Mouse (Mus musculus) heart, embryonic 15.5 days (tissue): ENCODE results near the gene Plxna3. TPM values are rescaled to one million over a fixed set of nuclear protein-coding genes. Genes with fewer than 3 reads are reported as not detected.
"Not testable (repeated sequence)": the region's sequence is repeated elsewhere in the genome, so short reads cannot be mapped to it uniquely, and the experiment has no call there.

ENCODE experiments used
- ATAC-seq: fragments of 200-750 bp; cut with Nextera tagmentation; replicated peaks from 2 replicates; pipeline ENCODE4 v1.8.0; 2017; ENCODE audit warnings: low read depth, moderate TSS enrichment; ENCODE audit not compliant: insufficient number of reproducible peaks, insufficient read depth, low FRiP score
- H3K27ac ChIP-seq: fragments of 300-500 bp; sonication (generic); 2 replicates; pipeline ENCODE4 v1.5.1; 2015; ENCODE audit warnings: mild to moderate bottlenecking, inconsistent platforms
- H3K27me3 ChIP-seq: fragments of 300-500 bp; sonication (generic); 2 replicates; pipeline ENCODE4 v1.6.1; 2015; ENCODE audit warnings: inconsistent platforms
- H3K36me3 ChIP-seq: fragments of 300-500 bp; sonication (generic); 2 replicates; pipeline ENCODE4 v1.6.1; 2015; ENCODE audit warnings: mild to moderate bottlenecking, inconsistent platforms
- H3K4me1 ChIP-seq: fragments of 300-500 bp; sonication (generic); replicated peaks from 2 replicates; pipeline ENCODE4 v1.6.1; 2015; ENCODE audit warnings: inconsistent platforms
- H3K4me2 ChIP-seq: fragments of 300-500 bp; sonication (generic); 2 replicates; pipeline ENCODE4 v1.6.1; 2015; ENCODE audit warnings: inconsistent platforms, mild to moderate bottlenecking, moderate library complexity
- H3K4me3 ChIP-seq: fragments of 300-500 bp; sonication (generic); 2 replicates; pipeline ENCODE4 v1.5.1; 2015; ENCODE audit warnings: mild to moderate bottlenecking, inconsistent platforms
- H3K9ac ChIP-seq: fragments of 300-500 bp; sonication (generic); 2 replicates; pipeline ENCODE4 v1.6.1; 2015; ENCODE audit warnings: mild to moderate bottlenecking, inconsistent platforms
- H3K9me3 ChIP-seq: fragments of 300-500 bp; sonication (generic); replicated peaks from 2 replicates; pipeline ENCODE4 v1.6.1; 2016; ENCODE audit warnings: inconsistent platforms
- WGBS: fragments of 180-500 bp; shearing (Covaris S2); methylation state at CpG from one replicate; pipeline ENCODE4 v1.1.7; 2015; ENCODE audit warnings: mixed read lengths; 5-methylcytosine and 5-hydroxymethylcytosine counted together
- polyA plus RNA-seq: library from polyadenylated mRNA; unstranded; fragments of >200 nt; fragmentation: Nextera tagmentation; extraction: Ambion mirVana; gene quantifications from 2 replicates; pipeline ENCODE4 v1.2.1, GENCODE M21; 2015

Plxna3 gene
- polyA plus RNA-seq, 1 experiment from 2014 or later: 3.6 TPM

DNA sequence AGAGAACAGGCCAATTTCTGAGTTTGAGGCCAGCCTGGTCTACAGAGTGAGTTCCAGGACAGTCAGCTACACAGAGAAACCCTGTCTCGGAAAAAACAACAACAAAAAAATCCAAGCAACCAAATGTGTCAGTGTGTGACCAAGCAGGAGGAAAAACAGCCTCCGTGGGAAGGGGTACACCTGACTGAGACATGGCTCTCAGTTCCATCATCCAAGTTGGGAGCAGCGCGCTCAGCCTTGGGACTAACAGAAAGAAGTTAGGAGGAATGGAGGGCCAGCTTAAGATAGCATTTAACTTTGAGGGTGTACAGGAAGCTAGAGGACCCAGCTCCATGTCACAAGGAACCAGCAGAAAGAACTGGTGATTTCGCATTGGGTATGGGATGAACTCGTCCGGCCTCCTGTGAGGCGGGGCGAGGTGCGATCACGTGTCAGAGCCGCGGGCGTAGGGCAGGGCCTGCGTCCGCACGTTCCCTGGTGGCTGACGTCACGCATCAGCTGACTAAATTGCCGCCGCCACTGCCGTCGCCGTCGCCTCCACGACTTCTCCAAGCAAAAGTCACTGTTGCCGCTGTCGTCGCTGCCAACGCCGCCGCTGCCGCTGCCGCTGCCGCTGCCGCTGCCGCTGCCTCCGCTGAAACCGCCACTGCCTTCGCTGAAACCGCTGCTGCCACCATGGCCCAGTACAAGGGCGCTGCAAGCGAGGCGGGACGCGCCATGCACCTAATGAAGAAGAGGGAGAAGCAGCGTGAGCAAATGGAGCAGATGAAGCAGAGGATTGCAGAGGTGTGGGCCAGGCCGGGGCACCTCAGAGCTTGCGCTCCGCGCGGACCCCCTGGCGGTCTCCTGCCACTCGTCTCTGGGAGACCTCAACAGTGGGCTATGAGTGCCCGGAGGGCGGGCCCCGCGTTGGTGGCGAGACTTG, 16.1 kb upstream of the Plxna3 start, which contains the start of gene Fam50a:
Gene Fam50a (plus strand): TSS at position 494 of the 925 bp plus-strand sequence.
- Histone ChIP-seq H3K27ac (peak within 1 kb of the TSS; percentile 89), H3K4me3 (peak within 1 kb of the TSS; percentile 72), H3K36me3 (peaks cover 19% of the 10 kb centered on the region), H3K9me3 (no peaks in the 10 kb centered on the region), H3K9ac (peak within 1 kb of the TSS; percentile 86), H3K4me1 (peaks cover 5% of the 10 kb centered on the region), H3K27me3 (no peaks in the 10 kb centered on the region), H3K4me2 (peak within 1 kb of the TSS; percentile 79)
- ATAC-seq: peak; percentile 93
- WGBS: 13% methylated on average over 59 of the region's 59 CpGs

DNA sequence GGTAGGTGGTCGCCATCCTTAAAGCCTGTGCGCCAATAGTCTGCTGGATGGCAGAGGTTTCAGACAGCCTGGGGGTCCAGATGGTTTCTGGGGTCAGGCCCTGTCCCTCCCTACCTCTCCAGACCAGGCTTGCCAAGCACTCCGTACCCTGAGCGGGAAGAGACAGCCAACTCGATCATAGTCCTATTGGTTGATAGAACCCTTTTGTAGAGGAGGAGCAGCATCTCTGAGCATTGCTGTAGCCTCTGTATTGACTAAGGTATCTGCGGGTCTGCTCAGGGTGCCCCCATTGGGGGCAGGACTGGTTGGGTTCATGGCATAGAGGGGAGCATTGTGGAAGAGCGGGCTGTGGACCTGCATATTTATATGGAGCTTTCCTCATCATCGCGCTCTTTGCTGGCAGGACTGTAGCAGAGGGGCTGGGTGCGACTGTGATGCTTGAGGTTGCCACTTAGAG, 377 bp downstream of the Plxna3 start:
- peak overlapping the region; percentile 66 for H3K9ac ChIP-seq
- no peak overlapping the region for H3K27ac ChIP-seq
- H3K4me2 ChIP-seq: peak overlapping the region; percentile 71
- H3K36me3 ChIP-seq: no peaks in the 10 kb centered on the region
- WGBS: 31% methylated on average over 10 of the region's 10 CpGs
- peak; percentile 8; the same call in 1 of the 2 replicates for ATAC-seq
- no peaks in the 10 kb centered on the region for H3K9me3 ChIP-seq
- peaks cover 15% of the 10 kb centered on the region for H3K4me1 ChIP-seq
- H3K27me3 ChIP-seq: no peaks in the 10 kb centered on the region
- peak overlapping the region; percentile 53 for H3K4me3 ChIP-seq

DNA sequence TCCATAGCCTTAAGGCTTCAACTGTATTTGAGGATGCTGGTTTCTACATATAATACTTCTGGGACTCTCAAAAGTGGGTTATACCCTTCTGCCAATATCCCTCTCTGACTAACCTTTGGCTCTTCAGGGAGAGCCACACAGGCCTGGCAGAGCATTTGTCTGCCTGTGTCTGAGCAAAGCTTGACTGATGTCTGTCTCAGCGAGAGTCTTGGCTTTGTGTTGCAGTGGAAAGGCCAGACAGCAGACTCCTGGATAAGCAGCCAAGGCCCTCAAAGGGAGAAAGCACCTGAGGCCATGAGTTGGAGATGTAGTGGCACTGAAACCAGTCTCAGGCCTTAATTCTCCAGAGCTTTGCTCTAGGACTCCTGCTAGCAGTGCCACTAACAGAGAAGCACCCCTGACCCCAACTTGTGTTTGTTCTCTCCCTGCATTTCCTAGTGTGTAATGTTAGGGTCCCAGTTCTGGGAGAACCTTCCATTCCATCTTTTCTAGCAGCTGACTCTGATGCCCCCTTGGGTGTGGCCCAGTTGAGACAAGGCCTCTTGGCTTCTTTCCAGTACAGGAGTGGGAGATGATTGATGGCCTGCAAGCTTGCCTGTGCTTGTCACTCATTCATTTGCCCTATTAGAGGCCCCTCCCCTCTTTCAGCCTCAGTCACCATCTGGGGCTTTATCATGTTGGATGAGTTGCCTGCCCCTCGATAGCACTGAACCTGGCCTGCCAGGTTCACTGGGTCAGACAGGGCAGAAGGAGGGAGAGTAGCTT, 1.5 kb downstream of the Plxna3 start:
- Histone ChIP-seq H3K4me1 (peaks cover 15% of the 10 kb centered on the region), H3K9me3 (no peaks in the 10 kb centered on the region), H3K4me3 (peak overlapping the region; percentile 53), H3K9ac (no peak overlapping the region), H3K4me2 (peak overlapping the region; percentile 71), H3K27me3 (no peaks in the 10 kb centered on the region), H3K36me3 (no peaks in the 10 kb centered on the region), H3K27ac (no peak overlapping the region)
- no peak for ATAC-seq
- 44% methylated on average over 2 of the region's 2 CpGs for WGBS

DNA sequence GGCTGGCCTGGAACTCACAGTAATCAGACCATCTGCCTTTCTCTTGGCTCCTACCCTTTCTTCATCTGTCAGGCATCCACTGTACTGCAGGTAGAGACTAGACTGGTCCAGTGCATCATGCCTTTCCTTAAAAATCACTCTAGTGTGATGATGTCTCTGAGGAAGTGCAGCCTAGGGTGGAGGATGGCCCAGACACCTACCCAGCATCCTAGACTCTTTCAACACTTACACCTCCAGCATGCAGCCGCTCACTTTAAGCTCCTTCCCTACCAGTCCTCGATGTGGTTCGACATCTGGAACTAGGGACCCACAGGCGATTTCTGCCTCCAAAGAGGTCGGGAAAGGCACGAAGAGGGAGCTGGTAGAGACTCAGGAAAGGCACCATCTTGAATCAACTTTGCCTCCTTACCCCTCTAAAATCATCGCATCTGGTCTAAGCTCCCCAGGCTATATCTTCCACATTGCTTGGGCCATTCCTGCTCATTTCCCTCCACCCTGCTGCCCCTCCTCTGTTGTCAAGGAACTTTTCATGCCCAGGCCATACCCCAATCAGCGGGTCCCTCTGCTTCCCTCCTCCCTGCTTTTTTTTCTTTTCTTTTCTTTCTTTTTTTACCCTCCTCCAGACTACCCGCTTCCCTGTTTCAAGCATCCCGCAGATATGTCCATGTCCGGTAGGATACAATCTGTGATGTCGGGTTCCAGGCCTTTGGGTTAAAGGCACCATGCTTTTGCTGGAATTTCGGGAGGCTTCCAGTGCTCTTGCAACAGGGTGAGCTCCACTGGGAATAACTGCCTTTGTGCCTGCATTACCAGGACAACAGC, 24.0 kb downstream of the Plxna3 start:
- Histone ChIP-seq H3K4me1 (no peaks in the 10 kb centered on the region), H3K27ac (peak overlapping the region; percentile 45; the same call in 1 of the 2 replicates), H3K9ac (peak overlapping the region; percentile 58), H3K9me3 (no peaks in the 10 kb centered on the region), H3K36me3 (no peaks in the 10 kb centered on the region), H3K4me3 (peak overlapping the region; percentile 56), H3K4me2 (peak overlapping the region; percentile 65), H3K27me3 (no peaks in the 10 kb centered on the region)
- ATAC-seq: no peak
- 26% methylated on average over 13 of the region's 13 CpGs for WGBS

DNA sequence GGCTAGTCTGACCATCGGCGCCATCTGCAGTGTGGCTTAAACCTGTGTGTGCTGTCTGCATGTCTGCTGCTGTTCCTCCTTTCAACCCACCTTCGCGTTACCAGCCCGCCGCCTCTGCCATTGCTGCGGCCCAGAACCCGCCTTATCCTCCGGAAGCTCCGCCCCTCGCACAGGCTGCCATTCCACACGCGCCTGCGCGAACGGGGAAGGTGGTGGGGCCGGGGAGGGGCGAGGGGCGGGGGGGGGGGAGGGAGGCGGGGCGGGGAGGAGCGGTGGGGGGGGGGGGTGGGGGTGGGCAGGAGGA, 24.6 kb downstream of the Plxna3 start, which contains the start of gene Lage3:
Gene Lage3 (minus strand): TSS at position 152 of the 304 bp plus-strand sequence.
- Histone ChIP-seq H3K36me3 (no peaks in the 10 kb centered on the region), H3K4me2 (peak within 1 kb of the TSS; percentile 65), H3K27ac (peak within 1 kb of the TSS; percentile 45; the same call in 1 of the 2 replicates), H3K27me3 (no peaks in the 10 kb centered on the region), H3K9ac (peak within 1 kb of the TSS; percentile 58), H3K9me3 (no peaks in the 10 kb centered on the region), H3K4me3 (peak within 1 kb of the TSS; percentile 56), H3K4me1 (no peaks in the 10 kb centered on the region)
- WGBS: 10% methylated on average over 11 of the region's 22 CpGs
- peak; percentile 75; the same call in 1 of the 2 replicates for ATAC-seq

DNA sequence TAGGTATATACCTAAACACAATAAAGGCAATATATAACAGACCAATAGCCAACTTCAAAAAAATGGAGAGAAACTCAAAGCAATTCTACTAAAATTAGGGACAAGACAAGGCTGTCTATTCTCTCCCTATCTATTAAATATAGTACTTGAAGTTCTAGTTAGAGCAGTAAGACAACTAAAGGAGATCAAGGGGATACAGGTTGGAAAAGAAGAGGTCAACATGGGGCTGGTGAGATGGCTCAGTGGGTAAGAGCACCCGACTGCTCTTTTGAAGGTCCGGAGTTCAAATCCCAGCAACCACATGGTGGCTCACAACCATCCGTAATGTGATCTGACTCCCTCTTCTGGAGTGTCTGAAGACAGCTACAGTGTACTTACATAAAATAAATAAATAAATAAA, 28.2 kb downstream of the Plxna3 start:
- not testable (repeated sequence) for H3K4me1 ChIP-seq, H3K27me3 ChIP-seq, ATAC-seq, H3K9ac ChIP-seq, H3K27ac ChIP-seq, H3K4me3 ChIP-seq, H3K9me3 ChIP-seq, H3K36me3 ChIP-seq, H3K4me2 ChIP-seq
- WGBS: 86% methylated on average over 3 of the region's 3 CpGs

DNA sequence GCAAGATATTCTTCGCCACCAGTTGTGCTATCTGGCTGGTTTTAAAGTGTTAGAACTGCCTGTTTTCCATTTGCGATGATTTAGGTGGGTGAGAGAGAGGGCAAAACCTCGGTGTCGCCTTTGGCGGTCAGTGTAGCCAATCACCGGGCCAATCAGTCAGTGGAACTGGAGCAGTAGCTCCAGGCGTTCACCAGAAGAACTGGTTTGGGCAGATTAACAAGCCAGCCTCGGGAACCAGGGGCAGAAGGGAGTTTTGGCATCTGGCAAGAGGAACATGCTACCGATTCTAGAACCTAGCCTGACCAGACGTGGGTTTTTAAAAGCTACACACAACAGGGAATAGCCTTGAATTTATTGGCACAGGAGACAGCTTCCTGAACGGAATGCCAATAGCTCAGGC, 30.3 kb downstream of the Plxna3 start:
- 37% methylated on average over 11 of the region's 11 CpGs for WGBS
- ATAC-seq: no peak

DNA sequence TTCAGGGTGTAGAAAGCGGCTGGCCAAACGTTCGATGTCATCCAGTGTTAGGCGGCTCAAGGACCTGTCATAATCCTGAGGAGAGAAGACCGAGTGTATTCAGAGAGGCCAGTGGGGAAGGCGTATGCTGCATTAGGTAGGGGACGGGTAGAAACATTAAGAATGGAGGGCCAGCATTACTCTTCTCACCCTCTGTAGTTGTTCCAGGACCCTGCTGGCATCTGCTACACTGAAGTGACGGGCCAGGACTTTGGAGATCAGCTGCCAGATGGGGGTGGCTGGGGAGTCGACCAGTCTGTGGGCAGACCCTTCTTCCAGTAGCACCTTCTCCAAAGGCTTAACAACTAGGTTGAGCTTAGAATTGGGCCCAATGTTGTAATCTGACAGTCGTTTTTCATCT, 38.6 kb downstream of the Plxna3 start:
- Histone ChIP-seq H3K9ac (peak overlapping the region; percentile 70), H3K36me3 (peaks cover 6% of the 10 kb centered on the region; the same call in 1 of the 2 replicates), H3K27me3 (no peaks in the 10 kb centered on the region), H3K9me3 (no peaks in the 10 kb centered on the region), H3K4me1 (peaks cover 7% of the 10 kb centered on the region), H3K27ac (peak overlapping the region; percentile 78; the same call in 1 of the 2 replicates), H3K4me3 (peak overlapping the region; percentile 66), H3K4me2 (peak overlapping the region; percentile 72)
- no peak for ATAC-seq
- 39% methylated on average over 10 of the region's 10 CpGs for WGBS

More for the DNA sequence above, 30.3 kb downstream of the Plxna3 start:
- Histone ChIP-seq H3K9me3 (no peaks in the 10 kb centered on the region), H3K27me3 (no peaks in the 10 kb centered on the region), H3K27ac (no peak overlapping the region), H3K36me3 (no peaks in the 10 kb centered on the region), H3K4me3 (no peak overlapping the region), H3K4me2 (no peak overlapping the region), H3K4me1 (no peaks in the 10 kb centered on the region), H3K9ac (no peak overlapping the region)

DNA sequence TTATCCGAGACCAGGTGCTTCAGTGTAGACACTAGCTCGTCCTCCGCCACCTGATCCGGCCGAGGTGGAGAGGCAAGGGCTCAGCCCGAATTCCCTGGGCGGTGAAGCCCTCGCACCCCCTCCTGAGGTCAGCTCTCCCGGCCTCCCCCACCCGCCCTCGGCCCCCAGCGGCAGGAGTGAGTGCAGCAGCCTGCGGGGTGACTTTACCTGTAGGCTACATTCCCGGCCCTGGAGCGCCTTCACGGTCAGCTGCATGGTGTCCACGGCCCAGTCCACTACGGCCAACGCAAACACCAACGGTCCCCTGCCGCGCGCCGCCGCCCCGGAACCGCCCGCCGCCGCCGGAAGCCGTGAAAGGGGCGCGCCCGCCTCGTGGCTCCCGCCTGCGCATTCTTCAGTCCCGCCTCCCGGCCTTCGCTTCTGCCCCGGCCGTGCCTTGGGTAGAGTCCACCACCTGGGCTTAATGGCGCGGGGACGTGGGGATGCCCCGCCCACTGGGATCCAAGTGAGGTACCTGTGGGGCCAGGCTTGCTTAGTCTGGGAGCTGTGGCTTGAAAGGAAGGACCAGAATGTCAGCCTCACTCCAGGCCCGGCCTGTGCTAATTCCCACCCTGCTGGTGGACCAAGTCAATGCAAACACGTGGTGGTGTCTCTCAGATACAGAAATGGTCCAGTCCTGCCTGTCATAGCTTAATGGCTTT, 39.5 kb downstream of the Plxna3 start:
- Histone ChIP-seq H3K27ac (peak overlapping the region; percentile 78), H3K9ac (peak overlapping the region; percentile 70), H3K9me3 (no peaks in the 10 kb centered on the region), H3K4me1 (peaks cover 7% of the 10 kb centered on the region), H3K4me2 (peak overlapping the region; percentile 72), H3K4me3 (peak overlapping the region; percentile 66), H3K36me3 (peaks cover 6% of the 10 kb centered on the region; the same call in 1 of the 2 replicates), H3K27me3 (no peaks in the 10 kb centered on the region)
- peak; percentile 67 for ATAC-seq
- 12% methylated on average over 39 of the region's 49 CpGs for WGBS

DNA sequence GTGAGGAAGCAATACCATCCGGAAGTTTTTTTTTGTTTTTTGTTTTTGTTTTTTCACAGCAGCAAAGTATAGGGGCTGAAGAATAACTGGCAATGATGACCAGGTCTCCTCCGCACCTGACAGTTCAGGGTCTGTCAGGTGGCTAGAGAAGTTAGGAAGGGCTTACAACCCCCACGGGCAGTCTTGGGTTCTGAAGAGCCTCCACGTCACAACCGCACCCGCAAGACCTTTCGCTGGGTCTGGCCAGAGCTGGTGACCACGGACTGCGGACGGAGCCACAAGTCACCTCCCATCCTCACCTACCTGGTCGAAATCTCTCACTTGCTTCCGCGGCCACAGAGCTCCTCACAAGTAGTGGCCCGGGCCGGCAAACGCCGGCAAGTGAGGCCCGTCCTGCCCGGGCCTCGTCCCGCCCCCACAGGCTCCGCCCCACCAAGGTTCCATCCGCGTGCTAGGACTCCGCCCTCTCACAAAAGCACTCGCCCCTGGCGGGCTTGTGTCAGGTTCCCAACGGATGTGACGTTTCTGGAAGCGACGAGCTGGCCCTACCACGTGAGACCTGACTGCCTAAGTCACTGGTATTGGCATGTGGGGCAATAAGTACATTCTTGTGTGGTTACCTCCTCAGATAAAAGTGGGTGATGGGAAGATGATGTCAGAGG, 44.2 kb downstream of the Plxna3 start, which contains the start of the genes Ubl4a and Slc10a3:
Gene Ubl4a (minus strand): TSS at position 331 of the 662 bp plus-strand sequence.
Gene Slc10a3 (minus strand): TSS at position 462 of the 662 bp plus-strand sequence.
- peak within 1 kb of the TSS; percentile 73 for H3K4me2 ChIP-seq
- H3K27me3 ChIP-seq: no peaks in the 10 kb centered on the region
- no peaks in the 10 kb centered on the region for H3K9me3 ChIP-seq
- 8% methylated on average over 32 of the region's 32 CpGs for WGBS
- ATAC-seq: peak; percentile 84
- no peaks in the 10 kb centered on the region for H3K36me3 ChIP-seq
- peak within 1 kb of the TSS; percentile 51 for H3K9ac ChIP-seq
- H3K4me3 ChIP-seq: peak within 1 kb of the TSS; percentile 57
- H3K4me1 ChIP-seq: no peaks in the 10 kb centered on the region
- H3K27ac ChIP-seq: no peak within 1 kb of the TSS
